Mouse (Mus musculus): ENCODE results near the gene Axin2.

- TF ChIP-seq CTCF (IDR thresholded peaks at IDR 0.05; ENCODE audit: low read depth, low read length) (no peak), POLR2A (IDR thresholded peaks at IDR 0.05; ENCODE audit: extremely low read depth, insufficient read depth, low read length) (no peak)
Observed at GRCm38 (mm10) chr11:108881662-108882061, 38.5 kb upstream of the Axin2 start.
